Mouse (Mus musculus) hindbrain, embryonic 14.5 days (tissue): ENCODE data around the gene Cog7. TPM values are rescaled to one million over a fixed set of nuclear protein-coding genes. Genes with fewer than 3 reads are reported as not detected.
A peak's percentile ranks its signal among the peaks of the same experiment; 100 is the strongest.

Source experiments
- ATAC-seq: fragments of 200-750 bp; cut with Nextera tagmentation; 2 replicates; pipeline ENCODE4 v1.8.0; 2017; ENCODE audit warnings: moderate number of reproducible peaks, mild to moderate bottlenecking, moderate TSS enrichment, moderate library complexity; ENCODE audit not compliant: low FRiP score
- DNase-seq: peaks from one replicate; pipeline ENCODE4 v3.0.0-alpha.2; 2015; ENCODE audit warnings: low spot score
- H3K27ac ChIP-seq: fragments of 300-500 bp; sonication (generic); 2 replicates; pipeline ENCODE4 v1.5.1; 2014; ENCODE audit warnings: mild to moderate bottlenecking, moderate library complexity
- H3K27me3 ChIP-seq: fragments of 300-500 bp; sonication (generic); 2 replicates; pipeline ENCODE4 v1.6.1; 2014; ENCODE audit warnings: mild to moderate bottlenecking, low read length, mixed read lengths; ENCODE audit not compliant: control insufficient read depth, insufficient read depth
- H3K36me3 ChIP-seq: fragments of 300-500 bp; sonication (generic); replicated peaks from 2 replicates; pipeline ENCODE4 v1.6.1; 2014; ENCODE audit not compliant: control insufficient read depth, insufficient read depth
- H3K4me1 ChIP-seq: fragments of 300-500 bp; sonication (generic); replicated peaks from 2 replicates; pipeline ENCODE4 v1.6.1; 2014; ENCODE audit warnings: antibody characterized with exemption, low read length, mixed read lengths; ENCODE audit not compliant: control insufficient read depth, insufficient read depth
- H3K4me2 ChIP-seq: fragments of 300-500 bp; sonication (generic); replicated peaks from 2 replicates; pipeline ENCODE4 v1.6.1; 2014; ENCODE audit warnings: mild to moderate bottlenecking, moderate library complexity
- H3K4me3 ChIP-seq: fragments of 300-500 bp; sonication (generic); replicated peaks from 2 replicates; pipeline ENCODE4 v1.5.1; 2014; ENCODE audit warnings: mild to moderate bottlenecking, low read length
- H3K9ac ChIP-seq: fragments of 300-500 bp; sonication (generic); 2 replicates; pipeline ENCODE4 v1.6.1; 2014
- H3K9me3 ChIP-seq: fragments of 300-500 bp; sonication (generic); 2 replicates; pipeline ENCODE4 v1.6.1; 2016; ENCODE audit warnings: low read length; ENCODE audit not compliant: control insufficient read depth
- WGBS: fragments of 180-500 bp; shearing (Covaris S2); extraction: QIAGEN DNeasy Blood & Tissue Kit; methylation state at CpG from one replicate; pipeline ENCODE4 v1.1.7; 2014; 5-methylcytosine and 5-hydroxymethylcytosine counted together
- polyA plus RNA-seq: library from polyadenylated mRNA; unstranded; fragments of >200 nt; fragmentation: Nextera tagmentation; extraction: Ambion mirVana; gene quantifications from 2 replicates; pipeline ENCODE4 v1.2.1, GENCODE M21; 2014

Gene Cog7
- polyA plus RNA-seq, 1 experiment from 2014 or later: 24.4 TPM

DNA sequence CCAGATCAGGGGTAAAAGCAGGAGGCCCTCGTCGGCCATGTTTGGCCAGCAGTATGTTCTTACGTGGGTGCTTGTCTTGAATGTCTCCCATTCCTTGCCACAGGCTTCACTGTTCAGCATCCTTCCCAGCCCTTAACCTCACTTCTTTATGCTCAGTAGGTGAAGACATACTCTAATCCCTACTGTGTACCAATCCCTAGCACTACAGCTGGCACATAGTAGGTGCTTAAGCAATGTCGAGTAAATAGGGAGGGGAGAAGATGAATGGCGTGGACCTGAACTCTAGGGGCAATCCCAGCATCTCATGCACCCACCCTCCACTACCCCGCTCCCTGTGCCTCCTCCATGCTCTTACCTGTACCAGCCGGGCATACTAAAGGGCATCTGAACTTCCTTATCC lies 57.1 kb downstream of the Cog7 start:
- Histone ChIP-seq H3K4me2 (no peak overlapping the region), H3K36me3 (peaks cover 33% of the 10 kb centered on the region), H3K4me1 (no peaks in the 10 kb centered on the region), H3K4me3 (no peak overlapping the region), H3K9ac (no peak overlapping the region), H3K27ac (no peak overlapping the region), H3K27me3 (no peaks in the 10 kb centered on the region), H3K9me3 (no peaks in the 10 kb centered on the region)
- 95% methylated on average over 7 of the region's 7 CpGs for WGBS
- DNase-seq (no peak), ATAC-seq (no peak)

DNA sequence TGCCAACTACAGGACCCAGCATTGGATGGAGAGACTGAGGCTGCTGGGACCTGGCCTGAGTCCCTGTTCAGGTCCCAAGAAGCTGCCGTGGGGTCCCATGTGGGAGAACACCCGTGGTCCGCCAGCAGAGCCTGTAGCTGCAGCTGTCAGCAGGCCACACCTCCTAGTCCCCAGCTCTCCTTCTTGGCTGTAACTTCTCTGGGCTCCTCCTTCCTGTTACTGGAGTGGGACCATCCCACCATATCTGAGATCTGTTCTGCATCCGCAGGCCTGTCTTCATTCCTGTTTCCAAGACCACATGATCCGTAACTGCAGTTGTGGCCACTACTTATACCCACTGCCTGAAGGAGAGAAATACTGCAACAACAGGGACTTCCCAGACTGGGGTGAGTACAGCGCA lies 67.6 kb downstream of the Cog7 start:
- Histone ChIP-seq H3K4me2 (no peak overlapping the region), H3K36me3 (no peaks in the 10 kb centered on the region), H3K27me3 (no peaks in the 10 kb centered on the region), H3K4me3 (no peak overlapping the region), H3K4me1 (no peaks in the 10 kb centered on the region), H3K27ac (no peak overlapping the region), H3K9me3 (no peaks in the 10 kb centered on the region), H3K9ac (no peak overlapping the region)
- DNase-seq: no peak
- ATAC-seq: no peak
- 81% methylated on average over 6 of the region's 6 CpGs for WGBS

DNA sequence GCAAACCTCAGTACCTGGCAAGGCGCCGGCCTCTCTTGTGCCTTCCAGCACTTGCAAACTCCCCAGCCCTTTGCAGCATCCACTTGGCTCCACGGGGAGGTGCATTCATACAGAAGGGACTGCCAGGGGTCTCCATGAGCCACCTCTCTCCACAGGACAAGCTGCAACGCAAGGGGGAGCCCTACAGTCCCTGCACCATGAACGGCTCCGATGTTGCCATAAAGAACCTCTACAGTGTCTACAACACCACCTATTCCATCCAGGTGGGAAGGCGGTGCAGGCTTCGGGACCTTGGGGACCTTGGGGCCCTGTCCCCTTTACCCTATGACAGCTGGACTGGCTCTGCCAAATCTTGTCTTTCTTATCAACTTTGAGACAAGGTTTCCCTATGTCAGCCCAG lies 69.3 kb downstream of the Cog7 start:
- no peak for ATAC-seq
- H3K4me2 ChIP-seq: no peak overlapping the region
- no peaks in the 10 kb centered on the region for H3K9me3 ChIP-seq
- no peak overlapping the region for H3K9ac ChIP-seq
- H3K4me3 ChIP-seq: no peak overlapping the region
- no peak for DNase-seq
- H3K27ac ChIP-seq: no peak overlapping the region
- H3K4me1 ChIP-seq: no peaks in the 10 kb centered on the region
- no peaks in the 10 kb centered on the region for H3K27me3 ChIP-seq
- 77% methylated on average over 8 of the region's 8 CpGs for WGBS
- no peaks in the 10 kb centered on the region for H3K36me3 ChIP-seq

GRCm38 (mm10) chr7:121906879-121907278 lies 74.6 kb downstream of the Cog7 start:
- no peaks in the 10 kb centered on the region for H3K36me3 ChIP-seq
- H3K9ac ChIP-seq: no peak overlapping the region
- WGBS: 88% methylated on average over 4 of the region's 4 CpGs
- H3K4me2 ChIP-seq: no peak overlapping the region
- no peak overlapping the region for H3K27ac ChIP-seq
- H3K9me3 ChIP-seq: no peaks in the 10 kb centered on the region
- ATAC-seq: no peak
- DNase-seq: no peak
- no peak overlapping the region for H3K4me3 ChIP-seq
- no peaks in the 10 kb centered on the region for H3K4me1 ChIP-seq
- H3K27me3 ChIP-seq: no peaks in the 10 kb centered on the region

- ATAC-seq: no peak
- 70% methylated on average over 8 of the region's 8 CpGs for WGBS
These were observed 78.6 kb downstream of the Cog7 start for GRCm38 (mm10) chr7:121902757-121903411.

GRCm38 (mm10) chr7:121899940-121900339 lies 81.6 kb downstream of the Cog7 start:
- no peaks in the 10 kb centered on the region for H3K4me1 ChIP-seq
- H3K9me3 ChIP-seq: no peaks in the 10 kb centered on the region
- ATAC-seq: no peak
- H3K27me3 ChIP-seq: no peaks in the 10 kb centered on the region
- no peak overlapping the region for H3K4me3 ChIP-seq
- H3K9ac ChIP-seq: no peak overlapping the region
- no peak overlapping the region for H3K27ac ChIP-seq
- H3K4me2 ChIP-seq: peak overlapping the region; percentile 33
- 8% methylated on average over 7 of the region's 7 CpGs for WGBS
- no peak for DNase-seq
- H3K36me3 ChIP-seq: no peaks in the 10 kb centered on the region

More at GRCm38 (mm10) chr7:121902757-121903411, 78.6 kb downstream of the Cog7 start:
- no peak overlapping the region for H3K4me3 ChIP-seq
- no peak overlapping the region for H3K27ac ChIP-seq
- no peaks in the 10 kb centered on the region for H3K27me3 ChIP-seq
- no peak for DNase-seq
- no peaks in the 10 kb centered on the region for H3K36me3 ChIP-seq
- no peaks in the 10 kb centered on the region for H3K4me1 ChIP-seq
- no peak overlapping the region for H3K9ac ChIP-seq
- no peak overlapping the region for H3K4me2 ChIP-seq
- H3K9me3 ChIP-seq: no peaks in the 10 kb centered on the region

GRCm38 (mm10) chr7:121899311-121899710 lies 82.2 kb downstream of the Cog7 start:
- H3K27me3 ChIP-seq: no peaks in the 10 kb centered on the region
- WGBS: 9% methylated on average over 14 of the region's 14 CpGs
- H3K9ac ChIP-seq: no peak overlapping the region
- H3K36me3 ChIP-seq: no peaks in the 10 kb centered on the region
- no peak overlapping the region for H3K4me3 ChIP-seq
- peak overlapping the region; percentile 33 for H3K4me2 ChIP-seq
- no peak for DNase-seq
- no peak overlapping the region for H3K27ac ChIP-seq
- no peak for ATAC-seq
- no peaks in the 10 kb centered on the region for H3K4me1 ChIP-seq
- no peaks in the 10 kb centered on the region for H3K9me3 ChIP-seq

- no peak overlapping the region for H3K27ac ChIP-seq
- WGBS: 42% methylated on average over 6 of the region's 6 CpGs
- no peak overlapping the region for H3K4me3 ChIP-seq
- DNase-seq (no peak), ATAC-seq (no peak)
- no peaks in the 10 kb centered on the region for H3K36me3 ChIP-seq
- H3K27me3 ChIP-seq: no peaks in the 10 kb centered on the region
- H3K9me3 ChIP-seq: 0 out of 2 replicates have a peak, but pooled peaks cover under 1% of the 10 kb centered on the region
- H3K4me1 ChIP-seq: no peaks in the 10 kb centered on the region
- H3K9ac ChIP-seq: no peak overlapping the region
- no peak overlapping the region for H3K4me2 ChIP-seq
These were observed 84.8 kb downstream of the Cog7 start for GRCm38 (mm10) chr7:121896689-121897088.

- H3K4me2 ChIP-seq: no peak overlapping the region
- no peaks in the 10 kb centered on the region for H3K4me1 ChIP-seq
- no peaks in the 10 kb centered on the region for H3K36me3 ChIP-seq
- DNase-seq (no peak), ATAC-seq (no peak)
- no peak overlapping the region for H3K4me3 ChIP-seq
- no peaks in the 10 kb centered on the region for H3K27me3 ChIP-seq
- H3K27ac ChIP-seq: no peak overlapping the region
- no peak overlapping the region for H3K9ac ChIP-seq
- 0 out of 2 replicates have a peak, but pooled peaks cover 3% of the 10 kb centered on the region for H3K9me3 ChIP-seq
- WGBS: 94% methylated on average over 13 of the region's 13 CpGs
These were observed 90.7 kb downstream of the Cog7 start for GRCm38 (mm10) chr7:121890636-121891360.
